Mouse (Mus musculus) bone marrow, adult 2 months (tissue): ENCODE results near the gene Pde4a.

ENCODE experiments used
- CTCF ChIP-seq: fragments of 200-500 bp; IDR thresholded peaks from 2 replicates; pipeline ENCODE4 v1.5.1; 2011; ENCODE audit warnings: low read length, control low read depth; ENCODE audit not compliant: control insufficient read depth, insufficient read depth
- POLR2A ChIP-seq: fragments of 200-500 bp; IDR thresholded peaks from 2 replicates; pipeline ENCODE4 v1.6.1; 2011; ENCODE audit warnings: low read depth, mild to moderate bottlenecking, control low read depth, low read length, borderline replicate concordance; ENCODE audit not compliant: control insufficient read depth

- TF ChIP-seq POLR2A, result no peak
- no peak for TF ChIP-seq CTCF
These were observed 39.3 kb upstream of the Pde4a start for GRCm38 (mm10) chr9:21126259-21126627.
